Mouse (Mus musculus): ENCODE data around the gene Dut. TPM values are rescaled to one million over a fixed set of nuclear protein-coding genes. Genes with fewer than 3 reads are reported as not detected.
A peak's percentile ranks its signal among the peaks of the same experiment; 100 is the strongest.
"Not testable (repeated sequence)": the region's sequence is repeated elsewhere in the genome, so short reads cannot be mapped to it uniquely, and the experiment has no call there.

Dut gene
- total RNA-seq, 4 experiments from 2014 or later, result 29.6 to 32.2 (median 30.4) TPM

DNA sequence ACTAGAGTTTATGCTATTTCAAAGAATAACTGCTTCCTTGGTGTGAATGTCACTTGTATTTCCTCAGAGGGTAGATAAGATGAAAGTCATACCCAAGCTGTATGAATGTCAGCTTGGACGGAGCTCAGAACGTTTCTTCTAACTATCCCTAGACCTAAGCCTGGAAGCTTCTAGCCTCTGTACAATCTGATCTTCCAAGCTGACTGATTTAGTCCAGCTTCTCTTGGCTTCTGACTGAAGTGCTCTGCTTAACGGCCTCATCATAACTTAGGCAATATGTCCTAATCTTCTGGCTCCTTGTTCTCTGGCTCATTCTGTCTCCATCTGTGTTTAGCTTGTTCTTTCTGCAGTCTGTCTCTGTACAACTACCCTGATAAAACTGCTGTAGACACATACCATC lies 7.6 kb downstream of the Dut start:
- DNase-seq (ENCODE audit: low spot score), result no peak

DNA sequence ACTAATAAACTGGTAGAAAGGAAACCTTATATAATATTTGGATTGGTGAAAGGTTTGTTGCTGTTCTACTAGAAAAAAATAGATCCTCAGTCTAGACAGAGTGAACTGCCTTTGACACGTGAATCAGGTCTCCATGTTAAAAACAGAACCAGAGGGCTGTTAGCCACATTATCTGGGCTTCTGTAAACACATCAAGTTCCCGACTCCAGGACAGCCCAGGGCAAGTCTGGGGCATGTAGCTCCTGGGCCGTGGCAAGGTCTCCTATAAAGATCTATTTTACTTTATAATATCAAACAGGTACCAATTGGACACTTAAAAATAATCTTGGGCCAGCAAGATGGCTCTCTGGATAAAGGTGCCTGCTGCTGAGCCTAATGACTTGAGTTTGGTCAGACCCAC lies 8.9 kb downstream of the Dut start:
- DNase-seq (ENCODE audit: low spot score), result no peak

DNA sequence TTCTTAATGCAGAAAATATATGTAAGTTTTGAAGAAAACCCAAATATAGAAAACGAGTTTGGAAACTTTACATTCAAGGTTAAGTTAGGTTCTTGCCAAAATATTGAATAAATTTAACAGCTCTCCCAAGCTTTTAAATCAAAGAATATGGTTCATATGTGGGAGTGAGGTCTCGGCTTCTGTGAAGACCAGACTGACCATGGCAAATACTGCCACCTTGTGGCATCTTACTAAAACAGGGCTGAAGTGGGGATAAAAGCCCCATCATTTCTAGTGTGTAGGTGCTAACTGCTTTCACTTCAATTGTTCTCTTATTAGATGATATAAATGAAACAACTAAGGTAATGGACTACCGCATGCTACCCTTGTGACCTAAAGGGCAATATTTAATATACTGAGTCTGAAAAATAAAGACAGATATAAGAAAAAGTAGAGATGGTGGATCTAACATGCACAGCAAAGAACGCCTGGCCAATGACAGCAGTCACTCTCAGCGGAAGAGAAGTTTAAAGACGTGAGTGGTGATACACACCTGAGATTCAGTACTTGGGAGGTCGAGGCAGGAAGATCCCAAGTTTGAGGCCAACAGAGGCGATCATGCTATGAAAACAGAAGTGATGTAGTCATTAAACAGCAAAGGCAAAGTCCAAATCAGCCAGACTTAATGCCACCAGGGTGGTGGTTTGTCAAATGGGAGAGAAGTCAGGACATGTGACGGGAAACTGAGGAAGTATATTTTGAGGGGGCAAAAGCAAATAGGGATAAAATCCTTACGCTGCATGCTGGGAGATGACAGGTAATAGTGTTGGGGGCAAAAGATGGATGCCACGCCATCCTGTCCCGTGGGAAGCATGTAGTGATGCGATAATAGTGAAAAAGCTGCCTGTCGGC lies 12.5 kb downstream of the Dut start:
- DNase-seq (ENCODE audit: low spot score), result no peak

DNA sequence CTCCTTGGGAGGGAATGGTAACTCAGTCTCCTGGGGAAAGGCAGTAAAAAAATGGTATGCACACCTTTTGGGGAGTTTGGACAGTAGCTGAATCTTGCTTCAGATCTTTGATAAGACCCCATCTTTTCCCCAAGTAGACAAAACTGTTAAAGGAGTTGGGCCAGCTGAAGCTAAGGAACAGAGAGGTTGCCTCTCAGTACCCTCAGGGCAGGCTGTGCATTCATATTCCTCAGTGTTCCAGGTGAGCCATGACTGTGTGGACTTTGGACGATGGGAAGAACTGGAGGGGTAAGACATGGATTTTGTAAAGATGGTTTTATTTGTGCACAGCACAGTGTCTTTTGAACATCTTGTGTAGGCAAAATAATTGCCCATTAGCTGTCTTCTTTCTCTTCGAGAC lies 13.3 kb downstream of the Dut start:
- no peak for DNase-seq (ENCODE audit: low spot score)

DNA sequence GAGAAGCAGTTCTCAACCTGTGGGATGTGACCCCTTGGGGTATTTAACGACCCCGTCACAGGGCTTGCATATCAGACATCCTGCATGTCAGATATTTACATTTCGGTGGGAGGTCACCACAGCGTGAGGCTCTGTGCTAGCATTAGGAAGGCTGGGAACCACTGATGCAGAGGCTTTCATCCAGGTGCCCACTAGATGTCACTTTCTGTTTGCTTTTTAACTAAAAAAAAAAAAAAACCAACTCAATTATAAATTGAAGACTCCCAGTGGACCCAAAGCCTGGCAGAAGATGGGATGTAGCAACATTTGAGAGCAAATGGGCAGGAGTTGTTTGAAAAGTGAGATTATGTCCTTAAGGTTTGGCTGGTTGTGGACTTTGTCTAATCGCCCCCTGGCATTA lies 16.1 kb downstream of the Dut start:
- DNase-seq (ENCODE audit: low spot score), result peak; percentile 31

DNA sequence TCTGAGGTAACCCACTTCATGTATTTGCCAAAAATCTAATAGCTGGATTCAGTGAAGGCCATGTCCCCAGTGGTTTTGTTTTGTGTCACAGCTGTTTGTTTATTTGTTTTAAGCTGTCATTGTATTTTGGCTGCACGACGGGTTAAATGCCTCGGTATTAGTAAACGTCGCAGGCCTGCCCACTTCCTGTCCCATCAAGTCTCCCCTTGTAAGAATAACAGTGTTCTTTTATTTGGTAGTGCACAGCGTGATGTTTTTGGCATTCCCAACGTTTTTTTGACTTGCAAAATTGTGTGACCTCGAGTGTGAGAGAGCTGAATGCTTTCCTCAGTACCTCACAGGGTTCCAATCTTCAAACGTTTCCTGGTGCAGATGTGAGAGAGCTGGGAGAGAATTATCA lies 16.8 kb downstream of the Dut start:
- DNase-seq (ENCODE audit: low spot score), result peak; percentile 25

DNA sequence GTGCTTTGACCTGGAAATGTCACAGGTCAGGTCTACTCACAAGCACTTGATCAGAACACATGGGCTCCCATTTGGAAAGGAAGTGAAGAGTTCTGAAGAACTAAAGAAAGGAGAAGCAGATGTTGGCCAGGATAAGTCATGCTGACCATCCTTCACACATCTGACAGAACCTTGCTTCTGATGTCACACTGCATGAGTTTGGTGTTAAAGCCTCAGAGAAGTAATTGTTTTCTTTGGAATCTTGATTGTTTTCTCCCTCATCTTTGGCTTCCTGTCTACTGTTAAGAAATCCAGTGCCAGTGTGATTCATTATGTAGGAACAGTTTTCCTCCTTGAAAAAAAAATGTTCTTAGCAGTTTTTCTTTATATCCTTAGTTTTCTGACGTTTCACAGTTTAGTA lies 21.9 kb downstream of the Dut start:
- no peak for DNase-seq (ENCODE audit: low spot score)

DNA sequence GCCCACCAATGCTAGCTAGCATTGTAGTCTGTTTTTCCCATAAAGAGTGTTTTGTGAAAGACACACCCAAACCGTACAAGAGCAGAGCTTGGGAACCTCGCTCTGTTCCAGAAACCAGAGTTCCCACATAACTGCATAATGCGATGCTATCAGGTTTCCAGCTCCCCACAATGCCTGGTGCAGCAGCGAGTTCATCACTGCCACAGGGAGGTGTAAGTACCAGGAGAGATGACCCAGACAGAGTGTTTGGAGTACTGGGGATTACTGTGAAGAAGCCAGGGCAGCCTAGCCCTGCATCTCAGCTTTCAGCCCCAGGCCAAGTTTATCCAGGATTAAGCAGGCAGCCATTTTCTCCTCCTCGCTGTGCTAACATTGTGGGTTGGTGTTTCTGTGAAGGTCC lies 28.6 kb downstream of the Dut start:
- no peak for DNase-seq (ENCODE audit: low spot score)

DNA sequence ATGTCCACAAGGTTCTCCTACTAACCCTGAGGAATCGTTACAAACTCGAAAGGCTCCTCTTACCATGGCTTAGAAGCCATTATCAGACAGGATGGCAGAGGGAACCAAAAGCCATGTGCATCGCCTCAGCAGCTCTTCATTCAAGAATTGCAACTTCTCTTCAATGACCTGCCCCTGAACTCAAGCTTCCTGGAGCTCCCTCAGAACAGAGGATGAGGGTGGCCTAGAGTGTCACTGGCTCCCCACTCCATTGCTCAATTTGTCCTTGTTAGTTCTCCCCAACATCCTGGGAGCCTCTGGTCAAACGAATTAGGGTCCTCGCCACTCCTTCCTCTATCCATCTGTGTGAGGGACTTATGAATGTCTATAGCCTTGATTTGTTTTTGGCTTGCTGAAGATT lies 29.7 kb downstream of the Dut start:
- DNase-seq (ENCODE audit: low spot score), result no peak

DNA sequence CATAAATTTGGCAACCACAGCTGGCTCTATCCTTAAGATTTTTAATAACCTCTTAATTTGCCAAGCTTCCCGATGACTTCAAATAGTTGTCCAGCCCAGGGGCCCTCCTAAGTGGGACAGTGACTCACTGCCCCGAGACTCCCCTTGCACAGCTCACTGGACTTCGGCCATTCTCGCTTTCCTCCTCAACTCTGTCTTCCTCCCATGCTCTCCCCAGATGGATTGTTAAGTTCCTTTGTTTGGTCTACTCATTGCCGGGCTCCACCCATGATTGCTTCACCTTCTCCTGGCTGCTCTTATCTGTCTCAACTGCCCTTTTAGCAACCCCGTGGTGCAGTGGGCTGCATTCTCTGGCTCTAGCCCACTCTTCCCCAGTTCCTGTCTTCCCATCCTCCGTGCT lies 31.5 kb downstream of the Dut start:
- DNase-seq (ENCODE audit: low spot score), result peak; percentile 26

DNA sequence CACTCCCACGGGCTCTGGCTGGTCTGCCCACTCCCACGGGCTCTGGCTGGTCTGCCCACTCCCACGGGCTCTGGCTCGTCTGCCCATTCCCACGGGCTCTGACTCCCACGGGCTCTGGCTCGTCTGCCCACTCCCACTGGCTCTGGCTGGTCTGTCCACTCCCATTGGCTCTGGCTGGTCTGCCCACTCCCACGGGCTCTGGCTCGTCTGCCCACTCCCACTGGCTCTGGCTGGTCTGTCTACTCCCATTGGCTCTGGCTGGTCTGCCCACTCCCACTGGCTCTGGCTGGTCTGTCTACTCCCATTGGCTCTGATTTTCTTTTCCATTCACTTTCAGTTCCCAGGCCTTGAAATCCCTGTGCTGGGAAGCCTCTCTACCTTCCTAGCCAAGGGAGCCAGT lies 33.0 kb downstream of the Dut start:
- DNase-seq (ENCODE audit: low spot score), result not testable (repeated sequence)

DNA sequence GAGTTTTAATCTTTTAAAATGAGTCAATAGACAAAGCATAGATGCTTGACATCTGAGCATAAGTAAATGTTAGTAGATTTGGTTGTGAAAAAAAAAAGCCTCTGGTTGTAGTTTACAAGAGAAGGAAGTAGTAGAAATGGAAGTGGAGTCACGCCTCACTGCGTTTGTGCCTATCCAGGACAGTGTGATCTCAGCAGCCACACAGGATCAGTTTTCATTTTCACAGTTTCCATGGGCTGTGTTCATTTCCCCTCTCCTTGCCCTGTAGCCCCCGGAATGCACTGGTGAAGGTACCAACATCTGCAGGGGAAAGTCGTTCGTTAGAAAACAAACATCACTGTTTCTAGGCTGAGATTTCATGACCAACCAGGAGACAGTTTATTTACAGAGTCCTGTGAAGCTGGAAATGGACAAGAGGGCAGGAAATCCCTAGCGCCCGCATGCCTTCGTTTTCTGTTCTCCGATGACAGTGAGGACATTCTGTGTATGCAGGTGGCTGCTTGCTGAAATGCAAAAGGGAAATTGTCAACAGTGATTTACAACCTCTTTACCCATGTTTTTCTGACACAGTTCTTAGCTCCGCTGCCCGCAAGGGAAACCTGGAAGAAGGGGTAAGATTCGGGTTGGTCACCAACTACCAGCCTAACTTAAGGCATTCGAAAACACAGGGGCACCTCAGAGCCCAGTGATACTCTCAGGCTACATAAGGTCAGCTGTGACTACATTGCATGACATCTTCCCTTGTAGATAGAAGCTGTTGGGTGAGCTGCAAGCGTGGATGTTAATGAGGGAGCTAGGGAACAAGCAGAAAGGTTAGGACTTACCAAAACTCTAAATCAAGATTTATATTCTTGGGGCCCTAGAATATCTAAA lies 35.6 kb downstream of the Dut start:
- DNase-seq (ENCODE audit: low spot score), result no peak

DNA sequence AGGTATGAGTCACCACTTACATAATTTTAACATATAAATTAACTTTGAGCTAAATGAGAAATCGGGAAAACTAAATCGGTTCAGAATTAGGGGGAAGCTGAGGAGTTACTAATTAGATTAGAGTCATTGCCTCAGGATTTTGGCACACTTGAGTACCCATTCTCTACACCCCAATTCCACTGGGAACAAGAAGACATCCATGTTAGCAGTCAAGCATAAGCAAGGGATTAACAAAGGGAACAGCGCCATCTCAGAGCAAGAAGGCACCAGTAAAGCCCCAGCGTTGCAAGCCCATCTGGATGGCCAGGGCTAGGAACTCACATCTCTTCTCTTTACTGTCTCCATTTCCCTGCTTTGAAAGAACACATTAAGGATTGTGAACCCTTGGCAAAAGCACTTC lies 38.8 kb downstream of the Dut start:
- no peak for DNase-seq (ENCODE audit: low spot score)

DNA sequence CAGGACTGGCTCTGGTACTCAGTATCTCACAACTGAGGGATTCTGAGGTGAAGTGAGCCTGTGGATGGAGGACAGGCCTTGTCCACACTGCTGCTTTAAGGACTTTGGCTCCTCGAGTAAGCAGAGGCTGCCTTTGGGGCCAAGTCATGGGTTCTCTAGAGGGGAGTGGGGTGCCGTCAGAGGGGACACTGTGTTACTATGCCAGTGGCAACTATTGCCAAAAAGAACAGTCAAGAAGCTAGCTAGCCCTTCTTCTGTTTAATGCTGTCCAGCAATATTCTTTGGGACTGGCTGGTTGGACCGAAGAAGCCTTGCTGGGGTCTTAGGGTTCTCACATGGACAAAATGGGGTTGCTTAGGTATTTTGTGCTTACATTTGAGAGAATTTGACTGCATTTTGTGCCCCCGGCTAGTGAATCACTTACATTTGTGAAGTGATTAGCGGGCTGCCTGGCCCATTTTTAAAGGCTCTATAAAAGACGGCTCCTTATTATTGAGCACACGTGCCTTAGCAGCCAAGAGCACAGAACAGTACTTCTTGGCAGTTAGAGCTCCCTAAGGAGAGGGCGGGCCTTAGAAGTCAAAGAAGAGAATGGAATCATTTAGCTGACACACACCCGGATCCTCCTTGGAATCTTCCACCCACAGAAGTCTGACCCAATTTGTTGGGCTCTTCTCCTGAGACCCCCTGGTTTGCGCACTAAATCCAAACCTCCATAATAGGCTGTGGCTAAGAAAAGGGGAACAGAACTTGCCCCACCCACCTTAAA lies 43.4 kb downstream of the Dut start:
- peak; percentile 71 for DNase-seq (ENCODE audit: low spot score)

DNA sequence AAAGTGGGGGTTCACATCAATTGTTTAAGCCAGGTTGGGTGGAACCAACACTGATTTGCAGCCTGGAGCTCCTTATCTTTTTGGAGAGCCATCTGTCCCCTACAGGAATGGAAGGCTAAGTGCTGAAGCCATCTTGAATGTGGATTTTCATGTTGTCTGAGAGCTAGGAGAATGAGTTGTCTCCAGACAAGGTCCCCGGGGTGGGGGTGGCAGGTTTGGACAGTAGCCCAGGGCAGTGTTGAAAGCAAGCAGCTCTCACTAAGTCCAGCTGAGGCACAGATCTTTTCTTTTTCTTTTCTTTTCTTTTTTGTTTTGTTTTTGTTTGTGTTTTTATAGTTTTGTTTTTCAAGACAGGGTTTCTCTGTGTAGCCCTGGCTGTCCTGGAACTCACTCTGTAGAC lies 44.1 kb downstream of the Dut start:
- DNase-seq (ENCODE audit: low spot score), result no peak

DNA sequence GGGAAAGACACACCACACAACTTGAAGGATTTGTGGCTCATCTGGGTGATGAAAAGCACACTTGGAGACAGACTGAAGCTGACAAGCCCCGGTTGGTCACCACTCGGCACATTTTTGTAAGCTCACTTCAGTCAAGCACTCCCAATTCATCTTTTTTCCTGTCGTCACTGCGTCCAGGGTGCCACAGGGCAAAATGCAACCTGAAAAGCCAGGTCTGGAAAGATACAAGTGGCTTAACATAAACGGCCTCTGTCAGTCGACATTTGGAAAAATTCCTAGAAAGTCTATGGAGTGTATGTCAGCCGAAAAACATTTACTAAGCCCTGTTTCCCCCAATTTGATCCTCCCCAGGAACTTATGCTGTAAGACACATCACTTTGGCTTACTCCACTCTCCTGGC lies 45.6 kb downstream of the Dut start:
- no peak for DNase-seq (ENCODE audit: low spot score)

DNA sequence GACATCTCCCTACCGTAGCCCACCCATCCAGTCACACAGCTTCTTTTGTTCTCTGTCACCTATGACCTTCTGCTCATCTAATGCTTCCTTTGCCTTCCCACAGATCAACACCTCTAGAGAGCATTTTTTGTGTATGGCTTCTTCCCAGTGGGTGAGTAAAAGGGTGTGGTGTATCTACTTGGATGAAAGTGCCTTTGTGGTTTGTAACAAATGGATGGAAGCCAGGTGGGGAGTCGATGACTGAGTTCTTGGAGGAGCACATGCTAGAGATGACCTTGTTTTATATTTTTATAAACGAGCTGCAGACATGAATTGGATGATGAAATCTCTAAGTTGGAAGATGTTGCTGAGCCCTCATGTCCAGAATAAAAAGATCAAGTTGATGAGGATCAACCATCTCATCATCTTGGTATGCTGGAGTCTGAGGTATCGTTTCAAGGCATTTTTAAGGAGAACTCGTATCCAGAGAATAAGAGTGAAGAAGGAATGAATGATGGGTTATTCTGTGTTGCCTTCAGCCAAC lies 47.0 kb downstream of the Dut start:
- DNase-seq (ENCODE audit: low spot score), result no peak

DNA sequence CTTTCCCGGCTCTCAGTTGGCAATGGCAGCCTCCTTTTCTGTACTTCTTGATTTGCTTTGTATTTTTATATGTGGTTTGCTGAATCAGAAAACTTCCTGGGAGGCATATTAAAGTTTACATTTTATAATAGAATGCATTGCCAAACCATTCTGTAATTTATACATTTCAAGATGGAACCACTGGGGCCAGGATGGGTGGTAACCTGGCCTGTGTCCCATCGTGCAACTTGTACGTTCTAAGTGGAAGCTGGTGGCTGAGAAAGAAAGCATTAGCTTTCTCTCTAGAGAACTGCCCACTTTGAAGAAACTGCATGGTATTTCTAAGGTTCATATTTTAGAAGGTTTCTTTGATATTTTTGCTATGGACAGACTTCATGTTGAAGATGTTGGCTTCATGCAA lies 48.5 kb downstream of the Dut start:
- no peak for DNase-seq (ENCODE audit: low spot score)

DNA sequence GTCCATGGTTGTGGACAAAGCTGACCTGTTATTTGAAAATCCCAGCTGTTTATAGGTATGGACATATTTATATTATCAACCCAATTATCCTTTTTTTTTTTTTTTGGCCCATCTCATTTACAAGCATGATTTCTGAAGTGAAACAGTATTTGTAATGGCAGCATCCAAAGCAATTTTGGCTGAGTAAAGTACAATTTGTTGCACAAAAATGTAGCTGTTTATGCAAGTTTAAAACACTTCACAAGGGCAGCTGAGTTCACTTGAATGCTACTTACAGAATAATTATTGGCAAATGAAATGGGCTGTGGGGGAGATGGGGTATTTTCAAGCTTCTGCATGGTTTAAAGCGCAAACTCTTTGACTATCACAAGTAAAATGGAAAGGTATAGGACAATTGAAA lies 51.9 kb downstream of the Dut start:
- DNase-seq (ENCODE audit: low spot score), result no peak

DNA sequence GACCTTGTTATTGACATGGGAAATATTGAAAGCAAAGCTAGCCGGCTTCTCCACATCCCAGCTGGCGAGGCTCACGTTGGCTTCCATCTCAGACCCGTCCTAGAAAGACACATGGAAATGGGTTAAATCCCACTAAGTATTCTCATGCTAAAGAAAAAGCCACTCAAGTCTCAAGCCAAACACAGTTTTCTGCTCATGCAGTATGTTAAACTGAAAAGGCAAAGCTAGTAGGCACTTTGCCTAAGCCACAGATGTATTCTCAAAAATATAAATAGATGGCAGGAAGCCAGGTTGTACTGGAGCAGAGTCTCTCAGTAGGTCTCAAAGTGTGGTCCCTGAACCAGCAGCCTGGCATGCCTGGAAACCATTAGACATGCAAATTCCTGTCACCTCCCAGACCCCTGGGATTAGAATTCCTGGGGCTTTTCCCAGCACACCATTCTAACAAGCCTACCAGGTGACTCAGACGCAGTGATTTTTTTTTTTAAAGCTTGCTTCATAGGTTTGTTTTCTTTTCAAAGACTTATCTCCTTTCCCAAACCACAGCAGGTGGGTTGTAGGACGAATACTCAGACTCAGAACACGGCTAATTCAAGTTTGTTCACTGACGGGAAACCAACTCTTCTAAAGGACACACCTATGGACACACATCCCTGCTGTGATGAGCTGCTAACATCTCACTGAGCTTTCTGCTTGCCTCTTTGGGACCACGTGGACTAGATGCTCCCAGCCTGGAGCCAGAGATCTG lies 55.1 kb downstream of the Dut start:
- no peak for DNase-seq (ENCODE audit: low spot score)

DNA sequence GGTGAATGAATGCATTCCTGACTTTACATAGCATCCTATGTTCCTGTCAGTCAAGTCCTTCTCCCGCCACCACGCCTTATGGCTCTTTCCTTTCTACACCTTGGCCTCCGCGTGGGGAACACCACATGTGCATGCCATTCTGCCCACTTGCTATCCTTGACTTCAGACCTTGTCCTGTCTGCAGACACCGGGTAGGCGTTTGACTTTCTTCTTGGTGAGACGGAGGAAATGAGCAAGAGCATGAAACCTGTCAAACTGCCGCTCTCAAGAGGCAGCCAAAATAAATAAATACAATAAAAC lies 55.6 kb downstream of the Dut start:
- DNase-seq (ENCODE audit: low spot score), result no peak

Measured in heart, adult 8-10 months (tissue).